Mouse (Mus musculus) kidney, embryonic 16.5 days (tissue): ENCODE measurements at regions not wholly inside any gene's neighbourhood (a gene's known extent, or its start where the extent isn't known, plus 50 kb on each side); places are given as distances from the start of the nearest gene placed in this dataset.

ENCODE experiments used
- ATAC-seq: fragments of 200-750 bp; cut with Nextera tagmentation; 2 replicates; pipeline ENCODE4 v1.8.0; 2017; ENCODE audit warnings: moderate TSS enrichment; ENCODE audit not compliant: low FRiP score, low TSS enrichment
- H3K27ac ChIP-seq: fragments of 300-500 bp; sonication (generic); 2 replicates; pipeline ENCODE4 v1.5.1; 2014; ENCODE audit warnings: low read length
- H3K27me3 ChIP-seq: fragments of 300-500 bp; sonication (generic); 2 replicates; pipeline ENCODE4 v1.6.1; 2014; ENCODE audit warnings: low read length, control low read depth, mixed read lengths; ENCODE audit not compliant: insufficient read depth
- H3K36me3 ChIP-seq: fragments of 300-500 bp; sonication (generic); 2 replicates; pipeline ENCODE4 v1.6.1; 2014; ENCODE audit warnings: low read length, control low read depth, mixed read lengths; ENCODE audit not compliant: insufficient read depth
- H3K4me1 ChIP-seq: fragments of 300-500 bp; sonication (generic); 2 replicates; pipeline ENCODE4 v1.6.1; 2014; ENCODE audit warnings: low read length, control low read depth, mixed read lengths; ENCODE audit not compliant: insufficient read depth
- H3K4me2 ChIP-seq: fragments of 300-500 bp; sonication (generic); replicated peaks from 2 replicates; pipeline ENCODE4 v1.6.1; 2014; ENCODE audit warnings: low read depth, low read length
- H3K4me3 ChIP-seq: fragments of 300-500 bp; sonication (generic); 2 replicates; pipeline ENCODE4 v1.5.1; 2014; ENCODE audit warnings: mild to moderate bottlenecking, low read length
- H3K9ac ChIP-seq: fragments of 300-500 bp; sonication (generic); replicated peaks from 2 replicates; pipeline ENCODE4 v1.6.1; 2014; ENCODE audit warnings: low read length
- H3K9me3 ChIP-seq: fragments of 300-500 bp; sonication (generic); 2 replicates; pipeline ENCODE4 v1.6.1; 2016; ENCODE audit warnings: low read length, control low read depth
- WGBS: fragments of 180-500 bp; shearing (Covaris S2); extraction: QIAGEN DNeasy Blood & Tissue Kit; methylation state at CpG from one replicate; pipeline ENCODE4 v1.1.7; 2014; 5-methylcytosine and 5-hydroxymethylcytosine counted together

DNA sequence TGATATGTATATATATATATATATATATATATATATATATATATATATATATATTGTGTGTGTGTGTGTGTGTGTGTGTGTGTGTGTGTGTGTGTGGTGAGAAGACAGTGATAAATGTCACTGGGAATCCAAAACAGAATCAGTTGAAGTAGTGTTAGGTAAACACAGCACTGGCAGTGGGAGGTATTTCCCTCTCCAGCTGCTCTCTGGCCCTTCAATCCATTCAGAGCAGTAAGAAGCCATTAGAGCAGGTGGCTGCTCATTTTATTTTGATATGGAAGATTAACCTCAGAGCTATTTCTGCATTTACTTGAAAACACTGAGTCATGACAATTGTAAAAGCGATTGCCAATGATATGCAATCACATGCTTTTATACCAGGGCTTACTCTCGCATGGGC, 2350.1 kb upstream of the Pcdh20 start:
- Histone ChIP-seq H3K9ac (no peak overlapping the region), H3K27me3 (no peaks in the 10 kb centered on the region), H3K36me3 (no peaks in the 10 kb centered on the region), H3K27ac (no peak overlapping the region), H3K4me1 (no peaks in the 10 kb centered on the region), H3K4me3 (no peak overlapping the region), H3K4me2 (no peak overlapping the region), H3K9me3 (no peaks in the 10 kb centered on the region)
- 67% methylated on average over 2 of the region's 2 CpGs for WGBS
- ATAC-seq, result no peak

DNA sequence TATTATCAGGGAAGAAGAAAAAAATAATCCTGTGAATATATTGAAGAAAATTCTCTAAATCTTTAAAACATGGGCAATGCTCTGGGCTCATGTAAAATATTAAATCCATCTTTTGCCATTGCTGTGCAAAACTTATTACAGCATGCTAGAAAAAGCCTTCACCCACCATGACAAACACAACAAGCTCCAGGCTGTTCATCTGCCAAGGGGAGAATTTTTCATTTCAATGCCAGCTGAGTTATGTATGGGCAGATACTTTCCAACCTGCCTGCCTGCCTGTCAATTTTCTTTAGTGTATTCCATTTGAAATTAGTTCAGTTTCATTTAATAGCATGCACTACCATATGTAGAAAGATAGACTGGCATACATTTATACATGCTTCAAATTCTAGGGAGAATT, 2339.0 kb upstream of the Pcdh20 start:
- no peak for ATAC-seq
- Histone ChIP-seq H3K4me3 (no peak overlapping the region), H3K27ac (no peak overlapping the region), H3K9me3 (no peaks in the 10 kb centered on the region), H3K9ac (no peak overlapping the region), H3K27me3 (no peaks in the 10 kb centered on the region), H3K36me3 (no peaks in the 10 kb centered on the region), H3K4me1 (no peaks in the 10 kb centered on the region), H3K4me2 (no peak overlapping the region)

DNA sequence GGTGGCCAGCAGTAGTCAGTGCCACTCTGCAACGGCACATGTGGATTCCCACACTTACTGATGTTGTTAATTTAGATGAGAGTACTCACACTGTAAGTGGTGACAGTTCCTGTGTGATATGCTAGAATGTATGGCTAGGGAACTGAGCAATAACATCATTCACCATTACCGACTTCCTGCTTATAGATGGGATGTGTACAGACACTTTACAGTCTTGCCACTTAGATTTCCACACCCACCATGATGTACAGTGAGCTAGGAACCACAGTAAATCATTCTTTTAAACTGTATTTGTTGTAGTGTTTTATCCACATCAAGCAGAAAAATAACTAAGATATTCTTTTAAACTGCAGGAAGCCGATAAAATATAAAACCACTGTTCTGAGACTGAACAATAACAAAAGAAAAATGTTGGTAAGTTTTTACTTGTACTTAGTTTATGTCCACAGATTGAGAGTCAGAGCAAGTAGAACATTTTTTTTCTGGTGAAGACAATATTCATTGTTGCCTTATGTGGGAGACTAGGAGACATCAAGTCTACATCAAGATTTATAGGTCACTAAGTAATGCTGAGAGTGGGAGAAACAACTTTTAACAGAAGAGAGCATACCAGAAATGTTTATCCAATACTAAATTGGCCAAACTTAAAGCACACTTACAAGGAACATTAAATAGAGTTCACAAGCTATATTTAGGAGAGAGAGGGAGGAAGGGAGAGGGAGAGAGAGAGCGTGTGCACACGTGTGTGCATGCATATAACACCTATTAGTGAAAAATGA, 2318.7 kb upstream of the Pcdh20 start:
- Histone ChIP-seq H3K27ac (no peak overlapping the region), H3K36me3 (no peaks in the 10 kb centered on the region), H3K4me3 (no peak overlapping the region), H3K9ac (no peak overlapping the region), H3K4me2 (no peak overlapping the region), H3K4me1 (no peaks in the 10 kb centered on the region), H3K9me3 (no peaks in the 10 kb centered on the region), H3K27me3 (no peaks in the 10 kb centered on the region)
- WGBS, result 54% methylated on average over 5 of the region's 5 CpGs
- peak; percentile 75; the same call in 1 of the 2 replicates for ATAC-seq
